Mouse (Mus musculus): Measurements from ENCODE around the gene Zcchc17. TPM values are rescaled to one million over a fixed set of nuclear protein-coding genes. Genes with fewer than 3 reads are reported as not detected.

The Zcchc17 gene
- polyA plus RNA-seq, 1 experiment from 2014 or later: 77.0 TPM

DNA sequence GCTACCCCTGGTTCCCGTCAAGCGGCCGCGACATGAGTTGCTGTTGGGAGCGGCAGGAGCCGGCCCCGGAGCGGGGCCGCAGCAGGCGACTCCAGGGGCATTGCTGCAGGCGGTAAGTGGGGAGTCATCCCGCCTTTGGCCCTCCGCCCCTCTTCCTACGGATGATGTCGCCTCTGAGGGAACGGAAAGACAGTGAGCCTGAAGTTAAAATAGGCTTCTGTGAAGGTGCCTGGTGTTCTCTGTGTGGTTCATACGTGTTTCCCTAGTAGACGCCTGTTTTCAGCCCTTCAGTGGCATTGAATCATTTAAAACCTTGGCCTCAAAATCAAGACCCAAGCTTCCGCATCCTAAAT lies 471 bp upstream of the Zcchc17 start:
- H3K27ac ChIP-seq (ENCODE audit: low read depth, low read length): 0 out of 2 replicates have a peak overlapping the region, but pooled peaks have one; percentile 31
- ATAC-seq (replicated peaks; ENCODE audit: low FRiP score): no peak

GRCm38 (mm10) chr4:130357946-130358345 lies 1.8 kb downstream of the Zcchc17 start:
- no peaks in the 10 kb centered on the region; the same call in 1 of the 2 replicates for H3K36me3 ChIP-seq (ENCODE audit: control insufficient read depth, insufficient read depth, low read length)
- H3K27ac ChIP-seq (ENCODE audit: low read depth, low read length): no peak overlapping the region
- ATAC-seq (replicated peaks; ENCODE audit: low FRiP score): no peak

More for the DNA sequence above, 471 bp upstream of the Zcchc17 start:
- Histone ChIP-seq H3K4me2 (ENCODE audit: low read depth, low read length, severe bottlenecking) (peak overlapping the region; percentile 85), H3K4me3 (ENCODE audit: low read depth, low read length) (peak overlapping the region; percentile 96), H3K36me3 (ENCODE audit: control insufficient read depth, insufficient read depth, low read length) (peaks cover 5% of the 10 kb centered on the region; the same call in 1 of the 2 replicates), H3K27me3 (ENCODE audit: control insufficient read depth, insufficient read depth, low read length) (no peaks in the 10 kb centered on the region), H3K9ac (ENCODE audit: low read length) (peak overlapping the region; percentile 96), H3K9me3 (ENCODE audit: control insufficient read depth, low read length) (no peaks in the 10 kb centered on the region), H3K4me1 (replicated peaks; ENCODE audit: control insufficient read depth, insufficient read depth, low read length) (peaks cover 2% of the 10 kb centered on the region)
- 1% methylated on average over 19 of the region's 19 CpGs for WGBS
- DNase-seq (ENCODE audit: low spot score): no peak

GRCm38 (mm10) chr4:130352588-130352987 lies 7.2 kb downstream of the Zcchc17 start:
- no peaks in the 10 kb centered on the region for H3K27me3 ChIP-seq (ENCODE audit: control insufficient read depth, insufficient read depth, low read length)
- DNase-seq (ENCODE audit: low spot score) (no peak), ATAC-seq (replicated peaks; ENCODE audit: low FRiP score) (no peak)
- peaks cover 7% of the 10 kb centered on the region; the same call in 1 of the 2 replicates for H3K36me3 ChIP-seq (ENCODE audit: control insufficient read depth, insufficient read depth, low read length)
- no peak overlapping the region for H3K27ac ChIP-seq (ENCODE audit: low read depth, low read length)
- H3K9me3 ChIP-seq (ENCODE audit: control insufficient read depth, low read length): no peaks in the 10 kb centered on the region
- no peaks in the 10 kb centered on the region for H3K4me1 ChIP-seq (replicated peaks; ENCODE audit: control insufficient read depth, insufficient read depth, low read length)
- H3K4me3 ChIP-seq (ENCODE audit: low read depth, low read length): no peak overlapping the region
- WGBS: 91% methylated on average over 7 of the region's 7 CpGs
- no peak overlapping the region for H3K4me2 ChIP-seq (ENCODE audit: low read depth, low read length, severe bottlenecking)
- no peak overlapping the region for H3K9ac ChIP-seq (ENCODE audit: low read length)

More at GRCm38 (mm10) chr4:130357946-130358345, 1.8 kb downstream of the Zcchc17 start:
- Histone ChIP-seq H3K4me3 (ENCODE audit: low read depth, low read length) (no peak overlapping the region), H3K27me3 (ENCODE audit: control insufficient read depth, insufficient read depth, low read length) (no peaks in the 10 kb centered on the region), H3K9me3 (ENCODE audit: control insufficient read depth, low read length) (no peaks in the 10 kb centered on the region), H3K4me1 (replicated peaks; ENCODE audit: control insufficient read depth, insufficient read depth, low read length) (peaks cover 2% of the 10 kb centered on the region), H3K4me2 (ENCODE audit: low read depth, low read length, severe bottlenecking) (no peak overlapping the region), H3K9ac (ENCODE audit: low read length) (no peak overlapping the region)
- DNase-seq (ENCODE audit: low spot score): no peak

DNA sequence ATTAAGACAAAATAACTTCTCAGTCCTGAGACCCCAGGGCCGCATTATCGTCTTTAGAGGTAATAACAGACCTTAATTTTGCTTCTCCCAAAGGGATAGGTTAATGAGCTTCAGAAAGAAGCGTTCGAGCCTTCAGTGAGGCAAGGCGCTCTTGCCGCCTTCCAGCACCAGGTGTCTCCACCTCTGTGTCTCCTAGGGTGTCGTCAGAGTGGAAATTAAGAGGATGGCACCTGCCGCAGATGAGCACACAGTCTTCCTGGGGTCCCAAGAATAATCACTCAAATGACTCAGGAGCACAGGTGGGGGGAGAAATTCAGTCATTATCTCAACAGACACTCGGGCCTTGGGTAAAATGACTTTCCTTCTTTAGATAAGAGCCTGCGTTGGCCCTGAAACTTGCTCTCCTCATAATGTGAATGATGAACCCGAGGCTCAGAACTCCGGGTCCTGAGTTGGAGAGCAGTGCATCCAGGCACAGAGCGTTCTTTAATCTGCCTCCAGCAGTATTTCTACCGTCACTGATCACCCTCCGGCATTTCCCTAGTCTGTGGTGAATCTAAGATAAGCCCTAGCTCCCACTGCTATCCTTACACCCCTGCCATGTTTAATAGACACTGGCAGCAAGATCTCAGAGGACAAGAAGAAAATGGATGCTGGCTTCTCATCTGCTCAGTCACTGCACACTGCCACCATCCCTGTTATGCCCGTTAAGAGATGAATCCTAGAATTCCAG lies 8.9 kb downstream of the Zcchc17 start:
- DNase-seq (ENCODE audit: low spot score): no peak
- H3K9me3 ChIP-seq (ENCODE audit: control insufficient read depth, low read length): no peaks in the 10 kb centered on the region
- no peak overlapping the region for H3K4me2 ChIP-seq (ENCODE audit: low read depth, low read length, severe bottlenecking)
- no peak for ATAC-seq (replicated peaks; ENCODE audit: low FRiP score)
- H3K4me1 ChIP-seq (replicated peaks; ENCODE audit: control insufficient read depth, insufficient read depth, low read length): no peaks in the 10 kb centered on the region
- no peak overlapping the region for H3K9ac ChIP-seq (ENCODE audit: low read length)
- 89% methylated on average over 16 of the region's 16 CpGs for WGBS
- peaks cover 7% of the 10 kb centered on the region; the same call in 1 of the 2 replicates for H3K36me3 ChIP-seq (ENCODE audit: control insufficient read depth, insufficient read depth, low read length)
- H3K4me3 ChIP-seq (ENCODE audit: low read depth, low read length): no peak overlapping the region
- no peaks in the 10 kb centered on the region for H3K27me3 ChIP-seq (ENCODE audit: control insufficient read depth, insufficient read depth, low read length)
- H3K27ac ChIP-seq (ENCODE audit: low read depth, low read length): no peak overlapping the region

DNA sequence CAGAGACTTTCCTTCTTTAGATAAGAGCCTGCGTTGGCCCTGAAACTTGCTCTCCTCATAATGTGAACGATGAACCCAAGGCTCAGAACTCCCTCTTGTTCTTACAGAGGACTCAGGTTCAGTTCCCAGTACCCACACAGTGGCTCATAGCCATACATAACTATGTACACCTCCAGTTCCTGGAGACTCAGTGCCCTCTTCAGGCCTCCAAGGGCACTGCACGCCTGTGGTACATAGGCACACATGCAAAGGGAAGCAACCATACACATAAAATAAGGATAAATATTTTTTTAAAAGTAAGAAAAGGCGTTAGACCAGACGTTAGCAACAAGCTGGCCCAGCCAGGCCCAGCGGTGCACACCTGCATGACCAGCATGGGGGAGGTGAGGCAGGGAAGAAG lies 10.1 kb downstream of the Zcchc17 start:
- H3K4me1 ChIP-seq (replicated peaks; ENCODE audit: control insufficient read depth, insufficient read depth, low read length): no peaks in the 10 kb centered on the region
- no peak overlapping the region for H3K4me3 ChIP-seq (ENCODE audit: low read depth, low read length)
- H3K9ac ChIP-seq (ENCODE audit: low read length): no peak overlapping the region
- H3K36me3 ChIP-seq (ENCODE audit: control insufficient read depth, insufficient read depth, low read length): peaks cover 7% of the 10 kb centered on the region; the same call in 1 of the 2 replicates
- no peak overlapping the region for H3K4me2 ChIP-seq (ENCODE audit: low read depth, low read length, severe bottlenecking)
- WGBS: 95% methylated on average over 6 of the region's 6 CpGs
- H3K9me3 ChIP-seq (ENCODE audit: control insufficient read depth, low read length): no peaks in the 10 kb centered on the region
- DNase-seq (ENCODE audit: low spot score) (no peak), ATAC-seq (replicated peaks; ENCODE audit: low FRiP score) (no peak)
- H3K27ac ChIP-seq (ENCODE audit: low read depth, low read length): no peak overlapping the region
- no peaks in the 10 kb centered on the region for H3K27me3 ChIP-seq (ENCODE audit: control insufficient read depth, insufficient read depth, low read length)

DNA sequence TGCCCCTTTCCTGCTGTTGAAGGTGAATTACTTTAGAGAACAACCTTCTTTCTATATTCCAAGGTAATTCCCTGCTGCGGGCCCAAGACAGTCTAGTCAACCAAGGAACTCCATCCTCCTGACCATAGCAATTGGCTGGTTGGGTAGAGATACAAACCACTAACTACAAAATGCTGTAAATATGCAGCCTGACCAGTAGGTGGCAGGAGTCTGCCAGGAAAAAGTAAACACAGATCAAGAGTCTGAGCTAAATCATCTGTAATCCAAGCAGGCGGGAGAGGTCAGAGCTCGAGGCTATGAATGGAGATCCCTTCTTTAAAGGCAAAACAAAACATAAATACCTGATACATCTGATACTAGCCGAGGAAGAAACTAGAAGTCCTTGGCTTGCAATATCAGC lies 18.1 kb downstream of the Zcchc17 start:
- no peaks in the 10 kb centered on the region; the same call in 1 of the 2 replicates for H3K36me3 ChIP-seq (ENCODE audit: control insufficient read depth, insufficient read depth, low read length)
- ATAC-seq (replicated peaks; ENCODE audit: low FRiP score): no peak
- WGBS: 33% methylated on average over 4 of the region's 4 CpGs

DNA sequence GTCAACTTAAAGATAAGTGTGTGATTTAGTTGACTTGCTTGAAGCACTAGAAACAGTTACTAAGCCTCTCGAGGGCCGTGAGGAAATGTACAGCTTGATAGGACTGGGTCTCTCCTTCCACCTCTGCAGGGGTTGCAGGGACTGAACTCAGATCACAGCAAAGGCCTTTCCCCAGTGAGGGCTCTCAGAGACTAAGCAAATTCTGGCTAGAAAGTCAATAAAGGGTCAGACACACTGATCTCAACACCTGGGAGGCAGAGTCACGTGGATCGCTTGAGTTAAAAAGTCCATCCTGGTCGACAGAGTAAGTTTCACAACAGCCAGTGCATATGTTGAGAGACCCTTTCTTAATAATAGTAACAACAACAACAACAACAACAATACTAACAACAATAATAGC lies 23.9 kb downstream of the Zcchc17 start:
- H3K4me2 ChIP-seq (ENCODE audit: low read depth, low read length, severe bottlenecking): no peak overlapping the region
- H3K9ac ChIP-seq (ENCODE audit: low read length): no peak overlapping the region
- ATAC-seq (replicated peaks; ENCODE audit: low FRiP score) (no peak), DNase-seq (ENCODE audit: low spot score) (no peak)
- H3K4me1 ChIP-seq (replicated peaks; ENCODE audit: control insufficient read depth, insufficient read depth, low read length): no peaks in the 10 kb centered on the region
- no peak overlapping the region for H3K27ac ChIP-seq (ENCODE audit: low read depth, low read length)
- H3K27me3 ChIP-seq (ENCODE audit: control insufficient read depth, insufficient read depth, low read length): no peaks in the 10 kb centered on the region
- H3K36me3 ChIP-seq (ENCODE audit: control insufficient read depth, insufficient read depth, low read length): no peaks in the 10 kb centered on the region; the same call in 1 of the 2 replicates
- H3K9me3 ChIP-seq (ENCODE audit: control insufficient read depth, low read length): no peaks in the 10 kb centered on the region
- 91% methylated on average over 5 of the region's 5 CpGs for WGBS
- H3K4me3 ChIP-seq (ENCODE audit: low read depth, low read length): no peak overlapping the region

More for the DNA sequence above, 18.1 kb downstream of the Zcchc17 start:
- no peaks in the 10 kb centered on the region for H3K9me3 ChIP-seq (ENCODE audit: control insufficient read depth, low read length)
- no peak overlapping the region for H3K9ac ChIP-seq (ENCODE audit: low read length)
- no peak overlapping the region for H3K4me2 ChIP-seq (ENCODE audit: low read depth, low read length, severe bottlenecking)
- H3K4me1 ChIP-seq (replicated peaks; ENCODE audit: control insufficient read depth, insufficient read depth, low read length): no peaks in the 10 kb centered on the region
- no peak overlapping the region for H3K27ac ChIP-seq (ENCODE audit: low read depth, low read length)
- H3K4me3 ChIP-seq (ENCODE audit: low read depth, low read length): no peak overlapping the region
- no peaks in the 10 kb centered on the region for H3K27me3 ChIP-seq (ENCODE audit: control insufficient read depth, insufficient read depth, low read length)
- peak; percentile 71 for DNase-seq (ENCODE audit: low spot score)

- H3K27ac ChIP-seq (ENCODE audit: low read depth, low read length): no peak overlapping the region
- H3K4me2 ChIP-seq (ENCODE audit: low read depth, low read length, severe bottlenecking): no peak overlapping the region
- H3K4me1 ChIP-seq (replicated peaks; ENCODE audit: control insufficient read depth, insufficient read depth, low read length): no peaks in the 10 kb centered on the region
- no peak for DNase-seq (ENCODE audit: low spot score)
- no peaks in the 10 kb centered on the region for H3K9me3 ChIP-seq (ENCODE audit: control insufficient read depth, low read length)
- no peak overlapping the region for H3K9ac ChIP-seq (ENCODE audit: low read length)
- H3K27me3 ChIP-seq (ENCODE audit: control insufficient read depth, insufficient read depth, low read length): no peaks in the 10 kb centered on the region
- ATAC-seq (replicated peaks; ENCODE audit: low FRiP score): no peak
- H3K36me3 ChIP-seq (ENCODE audit: control insufficient read depth, insufficient read depth, low read length): peaks cover 4% of the 10 kb centered on the region
- WGBS: 88% methylated on average over 9 of the region's 9 CpGs
- H3K4me3 ChIP-seq (ENCODE audit: low read depth, low read length): no peak overlapping the region
Measured at GRCm38 (mm10) chr4:130327366-130327765, 32.4 kb downstream of the Zcchc17 start.

DNA sequence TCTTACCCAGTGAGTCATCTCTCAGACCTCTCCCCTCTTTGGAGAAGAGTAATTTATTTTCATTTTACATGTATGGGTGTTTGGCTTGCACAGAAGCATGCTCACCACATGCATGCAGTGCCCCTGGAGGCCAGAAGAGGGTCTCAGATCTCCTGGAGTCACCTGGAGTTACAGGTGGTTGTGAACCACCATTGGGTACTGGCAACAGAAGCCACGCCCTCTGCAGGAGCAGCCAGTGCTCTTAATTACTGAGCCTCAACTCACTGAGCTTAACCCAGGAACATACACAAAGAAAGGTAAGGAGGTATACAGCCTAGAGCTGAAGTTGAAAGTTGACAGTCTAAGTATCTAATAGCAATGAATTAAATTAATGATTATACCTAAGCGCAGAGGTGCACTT lies 34.3 kb downstream of the Zcchc17 start:
- ATAC-seq (replicated peaks; ENCODE audit: low FRiP score): no peak
- Histone ChIP-seq H3K36me3 (ENCODE audit: control insufficient read depth, insufficient read depth, low read length) (peaks cover 4% of the 10 kb centered on the region), H3K27ac (ENCODE audit: low read depth, low read length) (no peak overlapping the region), H3K4me2 (ENCODE audit: low read depth, low read length, severe bottlenecking) (no peak overlapping the region), H3K27me3 (ENCODE audit: control insufficient read depth, insufficient read depth, low read length) (no peaks in the 10 kb centered on the region), H3K4me1 (replicated peaks; ENCODE audit: control insufficient read depth, insufficient read depth, low read length) (no peaks in the 10 kb centered on the region), H3K9ac (ENCODE audit: low read length) (no peak overlapping the region), H3K9me3 (ENCODE audit: control insufficient read depth, low read length) (no peaks in the 10 kb centered on the region), H3K4me3 (ENCODE audit: low read depth, low read length) (no peak overlapping the region)
- DNase-seq (ENCODE audit: low spot score): no peak
- 82% methylated on average over 2 of the region's 2 CpGs for WGBS
